Mouse (Mus musculus) v-Abl transformed pro-B cells (cell line): ENCODE measurements around the gene Disp1.

ENCODE experiments used
- in situ Hi-C, 2 experiments: fragments of 400-800 bp; cut with MboI; formaldehyde crosslinking; loops; one replicate each; pipeline ENCODE4 v1.15.1; 2025; ENCODE audit not compliant: unreplicated experiment in 2 of 2

The Disp1 gene

GRCm38 (mm10) chr1:183220796-183221718, at the start of gene Disp1:
Gene Disp1, minus strand, starts transcription at chr1:183221522.
- in situ Hi-C loops, result no loop called here

GRCm38 (mm10) chr1:183267666-183268065, 46.3 kb upstream of the Disp1 start:
- in situ Hi-C loops, result loop anchor here in 1 of 2 experiments (25.0 kb wide), 1 partner anchor 1130 kb away; no protein-coding TSS in a partner anchor

- in situ Hi-C loops, result loop anchor here in 1 of 2 experiments (25.0 kb wide), 1 partner anchor 1129 kb away; no protein-coding TSS in a partner anchor
Measured at GRCm38 (mm10) chr1:183265921-183266467, 44.7 kb upstream of the Disp1 start.

GRCm38 (mm10) chr1:183264145-183265008, 43.1 kb upstream of the Disp1 start:
- in situ Hi-C loops, result loop anchor here in 1 of 2 experiments (25.0 kb wide), 1 partner anchor 1127 kb away; no protein-coding TSS in a partner anchor

- in situ Hi-C loops, result loop anchor here in 1 of 2 experiments (25.0 kb wide), 1 partner anchor 1115 kb away; no protein-coding TSS in a partner anchor
Measured at GRCm38 (mm10) chr1:183252574-183252973, 31.3 kb upstream of the Disp1 start.

- in situ Hi-C loops, result loop anchor here in 1 of 2 experiments (25.0 kb wide), 1 partner anchor 1115 kb away; no protein-coding TSS in a partner anchor
Measured at GRCm38 (mm10) chr1:183251818-183252217, 30.5 kb upstream of the Disp1 start.

GRCm38 (mm10) chr1:183250612-183251011, 29.3 kb upstream of the Disp1 start:
- in situ Hi-C loops, result loop anchor here in 1 of 2 experiments (25.0 kb wide), 1 partner anchor 1113 kb away; no protein-coding TSS in a partner anchor

GRCm38 (mm10) chr1:183248144-183248543, 26.8 kb upstream of the Disp1 start:
- in situ Hi-C loops, result loop anchor here (25.0 kb wide), 2 partner anchors 686 to 1086 kb away; partner anchors contain the start of genes Capn8 (in 1 of the 2) and Vmn1r1 (in 1 of the 2)

- in situ Hi-C loops, result loop anchor here (25.0 kb wide), 2 partner anchors 681 to 1081 kb away; partner anchors contain the start of genes Capn8 (in 1 of the 2) and Vmn1r1 (in 1 of the 2)
Measured at GRCm38 (mm10) chr1:183243293-183243692, 22.0 kb upstream of the Disp1 start.

GRCm38 (mm10) chr1:183237901-183238300, 16.6 kb upstream of the Disp1 start:
- in situ Hi-C loops, result loop anchor here (25.0 kb wide), 2 partner anchors 676 to 1076 kb away; partner anchors contain the start of genes Capn8 (in 1 of the 2) and Vmn1r1 (in 1 of the 2)

GRCm38 (mm10) chr1:183236460-183236859, 15.1 kb upstream of the Disp1 start:
- in situ Hi-C loops, result loop anchor here (25.0 kb wide), 2 partner anchors 674 to 1074 kb away; partner anchors contain the start of genes Capn8 (in 1 of the 2) and Vmn1r1 (in 1 of the 2)

- in situ Hi-C loops, result loop anchor here (25.0 kb wide), 2 partner anchors 671 to 1071 kb away; partner anchors contain the start of genes Capn8 (in 1 of the 2) and Vmn1r1 (in 1 of the 2)
Measured at GRCm38 (mm10) chr1:183233679-183234174, 12.4 kb upstream of the Disp1 start.

- in situ Hi-C loops, result loop anchor here (25.0 kb wide), 2 partner anchors 671 to 1071 kb away; partner anchors contain the start of genes Capn8 (in 1 of the 2) and Vmn1r1 (in 1 of the 2)
Measured at GRCm38 (mm10) chr1:183232985-183233678, 11.8 kb upstream of the Disp1 start.

- in situ Hi-C loops, result loop anchor here (25.0 kb wide), 2 partner anchors 665 to 1065 kb away; partner anchors contain the start of genes Capn8 (in 1 of the 2) and Vmn1r1 (in 1 of the 2)
Measured at GRCm38 (mm10) chr1:183227469-183227868, 6.1 kb upstream of the Disp1 start.

- in situ Hi-C loops, result no loop called here
Measured at GRCm38 (mm10) chr1:183219021-183219420, 2.3 kb downstream of the Disp1 start.

GRCm38 (mm10) chr1:183216691-183217090, 4.6 kb downstream of the Disp1 start:
- in situ Hi-C loops, result no loop called here

- in situ Hi-C loops, result no loop called here
Measured at GRCm38 (mm10) chr1:183215706-183216105, 5.6 kb downstream of the Disp1 start.

- in situ Hi-C loops, result no loop called here
Measured at GRCm38 (mm10) chr1:183213850-183214249, 7.5 kb downstream of the Disp1 start.
